Mouse (Mus musculus): Measurements from ENCODE around the gene Proca1. TPM values are rescaled to one million over a fixed set of nuclear protein-coding genes. Genes with fewer than 3 reads are reported as not detected.

Gene Proca1
- polyA plus RNA-seq, 1 experiment from 2014 or later = 8.1 TPM

- H3K27me3 ChIP-seq (replicated peaks; ENCODE audit: insufficient read depth, low read length) = no peaks in the 10 kb centered on the region
- WGBS = 19% methylated on average over 7 of the region's 7 CpGs
- peak overlapping the region; percentile 76 for H3K4me2 ChIP-seq (replicated peaks; ENCODE audit: low read depth, low read length)
- H3K9me3 ChIP-seq (ENCODE audit: low read length) = no peaks in the 10 kb centered on the region
- peaks cover 15% of the 10 kb centered on the region for H3K4me1 ChIP-seq (ENCODE audit: insufficient read depth, low read depth, low read length)
- H3K36me3 ChIP-seq (ENCODE audit: insufficient read depth, low read length) = peaks cover 4% of the 10 kb centered on the region; the same call in 1 of the 2 replicates
- DNase-seq (ENCODE audit: low spot score) (no peak), ATAC-seq (no peak)
- H3K4me3 ChIP-seq (ENCODE audit: low read depth, low read length) = peak overlapping the region; percentile 96
- H3K9ac ChIP-seq (replicated peaks; ENCODE audit: low read depth) = peak overlapping the region; percentile 97
- H3K27ac ChIP-seq (ENCODE audit: low read length) = peak overlapping the region; percentile 97
- TF ChIP-seq EP300 (IDR thresholded peaks at IDR 0.05) (no peak), CTCF (IDR thresholded peaks at IDR 0.05) (no peak)
Observed at GRCm38 (mm10) chr11:78246318-78247011, 53.3 kb downstream of the Proca1 start.

- ATAC-seq (peak; percentile 35; the same call in 1 of the 2 replicates), DNase-seq (ENCODE audit: low spot score) (peak; percentile 81)
- Histone ChIP-seq H3K9me3 (ENCODE audit: low read length) (no peaks in the 10 kb centered on the region), H3K4me1 (ENCODE audit: insufficient read depth, low read depth, low read length) (peaks cover 15% of the 10 kb centered on the region), H3K4me2 (replicated peaks; ENCODE audit: low read depth, low read length) (peak overlapping the region; percentile 76), H3K27me3 (replicated peaks; ENCODE audit: insufficient read depth, low read length) (no peaks in the 10 kb centered on the region), H3K36me3 (ENCODE audit: insufficient read depth, low read length) (peaks cover 4% of the 10 kb centered on the region; the same call in 1 of the 2 replicates), H3K27ac (ENCODE audit: low read length) (peak overlapping the region; percentile 97), H3K4me3 (ENCODE audit: low read depth, low read length) (no peak overlapping the region; the same call in 1 of the 2 replicates), H3K9ac (replicated peaks; ENCODE audit: low read depth) (no peak overlapping the region)
- 40% methylated on average over 3 of the region's 3 CpGs for WGBS
- TF ChIP-seq CTCF (IDR thresholded peaks at IDR 0.05) = no peak
- peak; percentile 55 for TF ChIP-seq EP300 (IDR thresholded peaks at IDR 0.05)
Observed at GRCm38 (mm10) chr11:78247012-78247348, 53.8 kb downstream of the Proca1 start.

GRCm38 (mm10) chr11:78247727-78248140 is 54.5 kb downstream of the Proca1 start:
- WGBS = 68% methylated on average over 4 of the region's 4 CpGs
- no peak overlapping the region for H3K27ac ChIP-seq (ENCODE audit: low read length)
- no peak for ATAC-seq
- TF ChIP-seq CTCF (IDR thresholded peaks at IDR 0.05) = no peak
- no peak for TF ChIP-seq EP300 (IDR thresholded peaks at IDR 0.05)
- no peak overlapping the region for H3K4me3 ChIP-seq (ENCODE audit: low read depth, low read length)
- no peaks in the 10 kb centered on the region for H3K9me3 ChIP-seq (ENCODE audit: low read length)
- peak; percentile 46 for DNase-seq (ENCODE audit: low spot score)
- peaks cover 4% of the 10 kb centered on the region; the same call in 1 of the 2 replicates for H3K36me3 ChIP-seq (ENCODE audit: insufficient read depth, low read length)
- no peak overlapping the region for H3K4me2 ChIP-seq (replicated peaks; ENCODE audit: low read depth, low read length)
- no peaks in the 10 kb centered on the region for H3K27me3 ChIP-seq (replicated peaks; ENCODE audit: insufficient read depth, low read length)
- H3K9ac ChIP-seq (replicated peaks; ENCODE audit: low read depth) = no peak overlapping the region
- H3K4me1 ChIP-seq (ENCODE audit: insufficient read depth, low read depth, low read length) = peaks cover 15% of the 10 kb centered on the region

Small RNA genes lying within 50 kb of the gene (microRNA-seq; reads per million reads assigned to microRNA genes)
- gene Mir7653 = 0.73 reads per million

Other genes with a start within 250 kb of the Proca1 start
- gene Phf12, start 210.6 kb upstream of the Proca1 start, polyA plus RNA-seq (2015; fragmentation: Nextera tagmentation; extraction: Ambion mirVana) = 7.7 and 9.0 TPM in 2 replicates
- gene Dhrs13, start 161.1 kb upstream of the Proca1 start, polyA plus RNA-seq (2015; fragmentation: Nextera tagmentation; extraction: Ambion mirVana) = 9.4 and 9.7 TPM in 2 replicates
- 55.6 and 58.3 TPM in 2 replicates for gene Flot2, start 155.5 kb upstream of the Proca1 start, polyA plus RNA-seq (2015; fragmentation: Nextera tagmentation; extraction: Ambion mirVana)
- gene Eral1, start 113.0 kb upstream of the Proca1 start, polyA plus RNA-seq (2015; fragmentation: Nextera tagmentation; extraction: Ambion mirVana) = 14.8 and 17.7 TPM in 2 replicates
- 8.6 and 10.0 TPM in 2 replicates for gene Fam222b, start 98.7 kb upstream of the Proca1 start, polyA plus RNA-seq (2015; fragmentation: Nextera tagmentation; extraction: Ambion mirVana)
- 33.0 and 33.9 TPM in 2 replicates for gene Traf4, start 27.8 kb upstream of the Proca1 start, polyA plus RNA-seq (2015; fragmentation: Nextera tagmentation; extraction: Ambion mirVana)
- 11.7 and 14.4 TPM in 2 replicates for gene Nek8, start 16.7 kb upstream of the Proca1 start, polyA plus RNA-seq (2015; fragmentation: Nextera tagmentation; extraction: Ambion mirVana)
- 18.2 and 20.0 TPM in 2 replicates for gene Tlcd1, start 16.7 kb upstream of the Proca1 start, polyA plus RNA-seq (2015; fragmentation: Nextera tagmentation; extraction: Ambion mirVana)
- gene Rpl23a, start 9.8 kb upstream of the Proca1 start, polyA plus RNA-seq (2015; fragmentation: Nextera tagmentation; extraction: Ambion mirVana) = 991 and 1,079 TPM in 2 replicates
- 103 and 104 TPM in 2 replicates for gene Rab34, start 5.0 kb upstream of the Proca1 start, polyA plus RNA-seq (2015; fragmentation: Nextera tagmentation; extraction: Ambion mirVana)
- gene Sdf2, start 52.4 kb downstream of the Proca1 start, polyA plus RNA-seq (2015; fragmentation: Nextera tagmentation; extraction: Ambion mirVana) = 96.2 and 109 TPM in 2 replicates
- 11.4 and 12.2 TPM in 2 replicates for gene Supt6, start 52.6 kb downstream of the Proca1 start, polyA plus RNA-seq (2015; fragmentation: Nextera tagmentation; extraction: Ambion mirVana)
- 59.9 and 72.9 TPM in 2 replicates for gene 2610507B11Rik, start 68.4 kb downstream of the Proca1 start, polyA plus RNA-seq (2015; fragmentation: Nextera tagmentation; extraction: Ambion mirVana)
- 0.33 TPM in 1 of 2 replicates, not detected in the other for gene BC030499, start 97.4 kb downstream of the Proca1 start, polyA plus RNA-seq (2015; fragmentation: Nextera tagmentation; extraction: Ambion mirVana)
- gene Spag5, start 108.1 kb downstream of the Proca1 start, polyA plus RNA-seq (2015; fragmentation: Nextera tagmentation; extraction: Ambion mirVana) = 1.4 and 2.5 TPM in 2 replicates
- gene Aldoc, start 129.6 kb downstream of the Proca1 start, polyA plus RNA-seq (2015; fragmentation: Nextera tagmentation; extraction: Ambion mirVana) = 12.2 and 12.7 TPM in 2 replicates
- gene Pigs, start 135.0 kb downstream of the Proca1 start, polyA plus RNA-seq (2015; fragmentation: Nextera tagmentation; extraction: Ambion mirVana) = 47.2 and 49.2 TPM in 2 replicates
- 35.6 and 37.5 TPM in 2 replicates for gene Unc119, start 150.1 kb downstream of the Proca1 start, polyA plus RNA-seq (2015; fragmentation: Nextera tagmentation; extraction: Ambion mirVana)
- gene Foxn1, start 193.2 kb downstream of the Proca1 start, polyA plus RNA-seq (2015; fragmentation: Nextera tagmentation; extraction: Ambion mirVana) = not detected in 2 replicates
- 0.43 and 0.51 TPM in 2 replicates for gene Slc13a2, start 228.8 kb downstream of the Proca1 start, polyA plus RNA-seq (2015; fragmentation: Nextera tagmentation; extraction: Ambion mirVana)